Comparison of ENCODE assay signal across 9 mouse cellular contexts in genomic region chr5:24540387-24541143, GRCm38 (mm10). TPM values are rescaled to one million over a fixed set of nuclear protein-coding genes. Genes with fewer than 3 reads are reported as not detected.
DNase-seq lines count a peak whose midpoint lies in the region; ATAC-seq and TF ChIP-seq lines count a peak whose summit lies in the region.
"Had no signal": no experiment of that assay in that cellular context is flagged by ENCODE, and none has a peak within 500 bp of the region (broad histone marks: within the 10 kb centered on the region; RNA-seq: fewer than 3 reads in every experiment).

TSS of gene Asb10 (minus strand) at chr5:24540978.

- DNase-seq in urinary bladder, adult 18-20 months (ENCODE audit: low spot score in 2 of 2) = peak; percentile 18 to 42
- DNase-seq in urinary bladder, postnatal 10 days (ENCODE audit: low spot score) = no peak
- peak; percentile 87 for DNase-seq in gastrocnemius, postnatal 14 days
- peak; percentile 45 for DNase-seq in liver
- DNase-seq in right cerebral cortex, postnatal 10 days (ENCODE audit: low spot score in 2 of 2) = peak; percentile 68 to 76
- no peak for DNase-seq in cerebellum, adult 9-10 months

- H3K27me3 ChIP-seq in intestine, postnatal 0 days (replicated peaks; ENCODE audit: control insufficient read depth, insufficient read depth, low read length) = no peaks in the 10 kb centered on the region; the same call in 1 of the 2 replicates

- intact Hi-C loops in gastrocnemius, postnatal 14 days (cut with DNase I; ENCODE audit: low total_unique reads) = no loop called here

- H3K4me2 ChIP-seq in intestine, postnatal 0 days (replicated peaks; ENCODE audit: low read depth) = peak within 1 kb of the TSS; percentile 48

- 21% methylated on average over 14 of the region's 14 CpGs for WGBS in intestine, postnatal 0 days

- H3K4me3 ChIP-seq in intestine, postnatal 0 days (ENCODE audit: low read depth, low read length) = no peak within 1 kb of the TSS

- no peaks in the 10 kb centered on the region for H3K36me3 ChIP-seq in intestine, postnatal 0 days (ENCODE audit: control insufficient read depth, insufficient read depth)

- no peak for ATAC-seq in intestine, postnatal 0 days
- ATAC-seq in monocyte, adult 5-6 weeks (replicated peaks; ENCODE audit: insufficient number of reproducible peaks, low FRiP score, low TSS enrichment, poor library complexity, severe bottlenecking) = no peak

- no peak for TF ChIP-seq CTCF in intestine, postnatal 0 days (IDR thresholded peaks at IDR 0.05; ENCODE audit: low read depth)

- no peak within 1 kb of the TSS for H3K9ac ChIP-seq in intestine, postnatal 0 days (ENCODE audit: low read depth, low read length)
- H3K9ac ChIP-seq: liver, embryonic 14.5 days had no signal

- H3K4me1 ChIP-seq in intestine, postnatal 0 days (replicated peaks; ENCODE audit: control insufficient read depth, insufficient read depth, low read length) = no peaks in the 10 kb centered on the region

- no peaks in the 10 kb centered on the region for H3K9me3 ChIP-seq in intestine, postnatal 0 days (ENCODE audit: control insufficient read depth)

- no peak within 1 kb of the TSS for H3K27ac ChIP-seq in intestine, postnatal 0 days (ENCODE audit: low read depth, low read length)
- H3K27ac ChIP-seq: liver, embryonic 14.5 days had no signal

RNA-seq across cellular contexts. Expression of gene Asb10, which starts in this region (rescaled TPM):
- 10 to 100 TPM; 36.2 to 38.4 TPM for total RNA-seq in gastrocnemius, postnatal 14 days (2021)
- 0.09 and 0.18 TPM in 2 replicates for polyA plus RNA-seq in intestine, postnatal 0 days (2015; fragmentation: Nextera tagmentation; extraction: Ambion mirVana)
- not detected in 3 replicates for total RNA-seq in monocyte, adult 5-6 weeks (2017)

Comparison
In these comparisons a context has a peak if more than half of its experiments do, and no peak if none do; other contexts are left out.
1. RNA of gene Asb10 (total RNA-seq): 36.2 to 38.4 TPM in gastrocnemius, postnatal 14 days; not detected in monocyte, adult 5-6 weeks; every median in the first group is over 10 times any median in the second.
2. DNase-seq: peak in urinary bladder, adult 18-20 months (2 of 2), gastrocnemius, postnatal 14 days (single experiment), liver (single experiment) and right cerebral cortex, postnatal 10 days (2 of 2); none in urinary bladder, postnatal 10 days (single experiment) and cerebellum, adult 9-10 months (single experiment).